Mouse (Mus musculus) stomach, embryonic 16.5 days (tissue): ENCODE measurements around the gene Lemd1. TPM values are rescaled to one million over a fixed set of nuclear protein-coding genes. Genes with fewer than 3 reads are reported as not detected.

Experiments
- ATAC-seq: fragments of 200-750 bp; cut with Nextera tagmentation; 2 replicates; pipeline ENCODE4 v1.8.0; 2017; ENCODE audit warnings: moderate number of reproducible peaks, moderate TSS enrichment; ENCODE audit not compliant: insufficient read depth, low FRiP score
- H3K27ac ChIP-seq: fragments of 300-500 bp; sonication (generic); 2 replicates; pipeline ENCODE4 v1.5.1; 2014; ENCODE audit warnings: low read length
- H3K27me3 ChIP-seq: fragments of 300-500 bp; sonication (generic); 2 replicates; pipeline ENCODE4 v1.6.1; 2014; ENCODE audit warnings: low read length, control low read depth, mixed read lengths; ENCODE audit not compliant: control insufficient read depth, insufficient read depth
- H3K36me3 ChIP-seq: fragments of 300-500 bp; sonication (generic); 2 replicates; pipeline ENCODE4 v1.6.1; 2014; ENCODE audit warnings: low read length; ENCODE audit not compliant: control insufficient read depth, insufficient read depth
- H3K4me1 ChIP-seq: fragments of 300-500 bp; sonication (generic); 2 replicates; pipeline ENCODE4 v1.6.1; 2014; ENCODE audit warnings: low read length, control low read depth, mixed read lengths; ENCODE audit not compliant: control insufficient read depth, insufficient read depth
- H3K4me2 ChIP-seq: fragments of 300-500 bp; sonication (generic); 2 replicates; pipeline ENCODE4 v1.6.1; 2014; ENCODE audit warnings: low read depth, low read length, mixed read lengths
- H3K4me3 ChIP-seq: fragments of 300-500 bp; sonication (generic); replicated peaks from 2 replicates; pipeline ENCODE4 v1.5.1; 2014; ENCODE audit warnings: mild to moderate bottlenecking, low read length
- H3K9ac ChIP-seq: fragments of 300-500 bp; sonication (generic); 2 replicates; pipeline ENCODE4 v1.6.1; 2014; ENCODE audit warnings: low read length
- H3K9me3 ChIP-seq: fragments of 300-500 bp; sonication (generic); replicated peaks from 2 replicates; pipeline ENCODE4 v1.6.1; 2016; ENCODE audit warnings: low read length, control low read depth; ENCODE audit not compliant: control insufficient read depth
- WGBS: fragments of 180-500 bp; shearing (Covaris S2); extraction: QIAGEN DNeasy Blood & Tissue Kit; methylation state at CpG from one replicate; pipeline ENCODE4 v1.1.7; 2014; 5-methylcytosine and 5-hydroxymethylcytosine counted together
- microRNA counts: library from miRNA; unstranded; fragments of <30 nt; microRNA quantifications from one replicate; lab custom pipeline; 2016
- microRNA-seq: library from miRNA; unstranded; fragments of <30 nt; microRNA quantifications from one replicate; pipeline ENCODE4, GENCODE M21; 2016
- polyA plus RNA-seq: library from polyadenylated mRNA; unstranded; fragments of >200 nt; fragmentation: Nextera tagmentation; extraction: Ambion mirVana; gene quantifications from 2 replicates; pipeline ENCODE4 v1.2.1, GENCODE M21; 2015

Lemd1 gene
- polyA plus RNA-seq, 1 experiment from 2014 or later, result 0.49 TPM

DNA sequence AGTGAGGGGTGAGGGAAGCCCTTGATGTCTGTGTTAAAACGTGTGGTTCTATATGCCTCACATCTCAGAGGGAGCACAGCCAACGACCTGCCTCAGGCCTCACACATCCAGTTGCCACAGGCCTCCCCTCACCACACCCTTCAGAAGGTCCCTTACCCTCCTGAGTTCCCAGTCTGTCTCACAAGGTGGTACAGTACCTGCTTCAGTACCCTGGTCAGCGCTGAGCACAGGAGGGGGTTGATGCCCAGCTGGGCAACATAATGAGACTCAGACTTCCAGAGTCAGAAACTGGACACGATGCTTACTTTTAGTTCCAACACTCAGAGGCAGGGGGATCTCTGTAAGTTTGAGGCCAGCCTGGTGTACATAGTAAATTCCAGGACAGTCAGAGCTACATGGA lies 115.6 kb downstream of the Lemd1 start:
- 20% methylated on average over 4 of the region's 4 CpGs for WGBS
- Histone ChIP-seq H3K36me3 (no peaks in the 10 kb centered on the region), H3K27me3 (no peaks in the 10 kb centered on the region; the same call in 1 of the 2 replicates), H3K4me2 (no peak overlapping the region), H3K9ac (no peak overlapping the region), H3K9me3 (no peaks in the 10 kb centered on the region), H3K27ac (no peak overlapping the region), H3K4me1 (no peaks in the 10 kb centered on the region), H3K4me3 (no peak overlapping the region)
- no peak for ATAC-seq

DNA sequence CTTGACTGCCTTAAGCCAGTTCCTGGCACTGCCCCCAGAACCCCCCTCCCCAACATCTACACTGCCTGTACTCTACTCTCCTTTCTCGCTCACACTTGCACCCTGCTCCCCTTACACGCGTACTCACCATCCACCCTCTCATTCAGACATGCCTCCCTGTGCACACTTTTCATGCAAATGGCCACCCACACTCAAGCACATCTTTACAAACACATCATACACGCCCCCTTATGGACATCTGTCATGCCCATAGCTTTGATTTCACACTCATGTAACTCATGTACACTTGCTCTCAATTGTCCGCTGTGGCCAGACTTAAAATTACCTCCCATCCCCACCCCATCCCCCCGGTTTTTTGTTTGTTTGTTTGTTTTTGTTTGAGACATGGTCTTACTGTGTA lies 116.7 kb downstream of the Lemd1 start:
- 82% methylated on average over 6 of the region's 6 CpGs for WGBS
- Histone ChIP-seq H3K4me3 (no peak overlapping the region), H3K36me3 (no peaks in the 10 kb centered on the region), H3K27ac (no peak overlapping the region), H3K9ac (no peak overlapping the region), H3K4me2 (no peak overlapping the region), H3K4me1 (no peaks in the 10 kb centered on the region), H3K9me3 (no peaks in the 10 kb centered on the region), H3K27me3 (no peaks in the 10 kb centered on the region)
- ATAC-seq, result no peak

DNA sequence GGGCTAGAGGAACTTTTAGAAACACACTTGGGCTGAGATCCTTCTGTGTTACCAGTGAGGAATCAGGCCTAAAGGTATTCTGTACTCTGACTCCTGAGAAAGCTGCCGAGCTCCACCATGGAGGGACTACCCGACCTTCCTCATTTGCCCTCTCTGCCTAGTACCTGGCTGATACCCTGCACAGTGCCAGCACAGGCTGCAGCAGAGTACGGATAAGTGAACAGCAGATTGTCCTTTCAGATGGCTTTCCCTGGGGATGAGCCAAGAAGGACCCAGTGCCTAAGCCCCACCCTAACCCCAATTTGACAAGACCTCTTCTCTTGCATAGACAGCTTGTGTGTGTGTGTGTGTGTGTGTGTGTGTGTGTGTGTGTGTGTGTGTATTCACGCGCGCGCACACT lies 117.4 kb downstream of the Lemd1 start:
- no peaks in the 10 kb centered on the region for H3K9me3 ChIP-seq
- ATAC-seq, result no peak
- H3K4me2 ChIP-seq, result no peak overlapping the region
- no peak overlapping the region for H3K27ac ChIP-seq
- H3K36me3 ChIP-seq, result no peaks in the 10 kb centered on the region
- 84% methylated on average over 7 of the region's 7 CpGs for WGBS
- no peaks in the 10 kb centered on the region for H3K27me3 ChIP-seq
- no peaks in the 10 kb centered on the region for H3K4me1 ChIP-seq
- H3K9ac ChIP-seq, result no peak overlapping the region
- H3K4me3 ChIP-seq, result no peak overlapping the region

MicroRNAs encoded within 50 kb of the gene (microRNA counts, 519-probe panel; counts per million panel counts)
- 1,700 counts per million, percentile 27 among the panel's probes with 10 or more counts for microRNA mmu-miR-135b (lab: Ali Mortazavi, UCI)

Small RNA genes within 50 kb of the gene (microRNA-seq; reads per million reads assigned to microRNA genes)
- gene Mir135b, result 178 reads per million, percentile 61 among the genes with 10 or more reads in this experiment

Other genes starting within 250 kb of the Lemd1 start
- gene Slc45a3, start 228.5 kb upstream of the Lemd1 start, polyA plus RNA-seq, result 10.5 and 12.1 TPM in 2 replicates
- gene Elk4, start 183.8 kb upstream of the Lemd1 start, polyA plus RNA-seq, result 18.6 and 21.3 TPM in 2 replicates
- gene Mfsd4a, start 123.4 kb upstream of the Lemd1 start, polyA plus RNA-seq, result 16.0 and 18.2 TPM in 2 replicates
- gene Cdk18, start 51.7 kb upstream of the Lemd1 start, polyA plus RNA-seq, result 6.9 and 7.4 TPM in 2 replicates
- 0.14 and 0.35 TPM in 2 replicates for gene AC124108.1, start within 50 bp of the Lemd1 start, polyA plus RNA-seq
- not detected in 2 replicates for gene Gm10188, start 38.3 kb downstream of the Lemd1 start, polyA plus RNA-seq
- gene Klhdc8a, start 107.2 kb downstream of the Lemd1 start, polyA plus RNA-seq, result 0.09 and 0.18 TPM in 2 replicates
- gene Nuak2, start 124.7 kb downstream of the Lemd1 start, polyA plus RNA-seq, result 6.8 and 6.9 TPM in 2 replicates
- 25.5 and 28.3 TPM in 2 replicates for gene Tmcc2, start 199.8 kb downstream of the Lemd1 start, polyA plus RNA-seq
- 11.6 and 12.3 TPM in 2 replicates for gene Dstyk, start 226.1 kb downstream of the Lemd1 start, polyA plus RNA-seq